ENCODE assay signal across 18 mouse cellular contexts in the genomic region with DNA sequence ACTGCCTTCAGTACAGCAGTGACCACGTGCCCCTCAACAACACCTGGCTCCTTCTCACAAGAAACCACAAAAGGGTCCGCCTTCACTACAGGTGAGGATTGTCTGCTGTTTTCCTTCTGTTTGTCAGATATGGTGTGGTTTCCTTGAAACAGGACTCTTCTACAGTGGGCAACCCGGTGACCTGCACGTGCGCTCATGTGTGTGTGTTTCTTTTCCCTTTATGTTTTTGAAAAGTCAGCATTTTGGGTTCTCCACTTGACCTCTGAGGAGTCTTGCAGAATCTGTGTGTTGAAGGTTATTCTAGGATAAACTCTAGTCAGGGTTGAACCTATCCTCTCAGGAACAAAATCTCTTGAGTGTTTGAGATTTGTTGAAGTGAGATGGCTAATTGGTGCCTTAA. TPM values are rescaled to one million over a fixed set of nuclear protein-coding genes. Genes with fewer than 3 reads are reported as not detected.
"Had no signal": no experiment of that assay in that cellular context is flagged by ENCODE, and none has a peak within 500 bp of the region (broad histone marks: within the 10 kb centered on the region; RNA-seq: fewer than 3 reads in every experiment).

No protein-coding gene starts in this region.

- H3K4me3 ChIP-seq: neural tube, embryonic 13.5 days; neural tube, embryonic 15.5 days; stomach, embryonic 15.5 days had no signal

- DNase-seq: retina, postnatal 1 day; right cerebral cortex, adult 18-20 months; right cerebral cortex, postnatal 14 days; right cerebral cortex, postnatal 25 days; right cerebral cortex, postnatal 4 days; spleen, adult 18-20 months; thymus, adult 18-20 months; thymus, adult 2 months; thymus, postnatal 14 days; thymus, postnatal 25 days; thymus, postnatal 36 days; thymus, postnatal 4 days had no signal

- H3K9me3 ChIP-seq: neural tube, embryonic 13.5 days; neural tube, embryonic 15.5 days; stomach, embryonic 15.5 days had no signal

- H3K4me2 ChIP-seq: neural tube, embryonic 13.5 days; neural tube, embryonic 15.5 days; stomach, embryonic 15.5 days had no signal

- H3K36me3 ChIP-seq: neural tube, embryonic 13.5 days; neural tube, embryonic 15.5 days; stomach, embryonic 15.5 days had no signal

- H3K27ac ChIP-seq: neural tube, embryonic 13.5 days; neural tube, embryonic 15.5 days; stomach, embryonic 15.5 days; stomach, postnatal 0 days had no signal

- H3K9ac ChIP-seq: neural tube, embryonic 13.5 days; neural tube, embryonic 15.5 days; stomach, embryonic 15.5 days had no signal

- H3K27me3 ChIP-seq: neural tube, embryonic 13.5 days; neural tube, embryonic 15.5 days; stomach, embryonic 15.5 days had no signal

- H3K4me1 ChIP-seq: neural tube, embryonic 13.5 days; neural tube, embryonic 15.5 days; stomach, embryonic 15.5 days had no signal

RNA-seq across cellular contexts. Expression of a gene that starts 7.1 kb away (rescaled TPM):
- total RNA-seq: neutrophil, adult 5-6 weeks had no signal
- polyA plus RNA-seq: neural tube, embryonic 14.5 days; neural tube, embryonic 15.5 days had no signal
